Mouse (Mus musculus) forebrain, embryonic 11.5 days (tissue): ENCODE results near the gene Kcne1. TPM values are rescaled to one million over a fixed set of nuclear protein-coding genes. Genes with fewer than 3 reads are reported as not detected.

Experiments
- ATAC-seq: fragments of 200-750 bp; cut with Nextera tagmentation; replicated peaks from 2 replicates; pipeline ENCODE4 v1.8.0; 2017; ENCODE audit warnings: moderate TSS enrichment; ENCODE audit not compliant: low FRiP score
- DNase-seq: peaks from one replicate; pipeline ENCODE4 v3.0.0-alpha.2; 2017; ENCODE audit warnings: low spot score
- H3K27ac ChIP-seq: fragments of 300-500 bp; sonication (generic); 2 replicates; pipeline ENCODE4 v1.5.1; 2014; ENCODE audit warnings: low read depth, low read length
- H3K27me3 ChIP-seq: fragments of 300-500 bp; sonication (generic); 2 replicates; pipeline ENCODE4 v1.6.1; 2014; ENCODE audit warnings: mild to moderate bottlenecking, low read length, mixed read lengths; ENCODE audit not compliant: control insufficient read depth, insufficient read depth
- H3K36me3 ChIP-seq: fragments of 300-500 bp; sonication (generic); 2 replicates; pipeline ENCODE4 v1.6.1; 2014; ENCODE audit warnings: mild to moderate bottlenecking, low read length, moderate library complexity, mixed read lengths; ENCODE audit not compliant: control insufficient read depth, insufficient read depth
- H3K4me1 ChIP-seq: fragments of 300-500 bp; sonication (generic); replicated peaks from 2 replicates; pipeline ENCODE4 v1.6.1; 2014; ENCODE audit warnings: low read length, mixed read lengths; ENCODE audit not compliant: control insufficient read depth, insufficient read depth
- H3K4me2 ChIP-seq: fragments of 300-500 bp; sonication (generic); 2 replicates; pipeline ENCODE4 v1.6.1; 2014; ENCODE audit warnings: low read depth, mild to moderate bottlenecking, low read length, moderate library complexity, mixed read lengths; ENCODE audit not compliant: severe bottlenecking
- H3K4me3 ChIP-seq: fragments of 300-500 bp; sonication (generic); 2 replicates; pipeline ENCODE4 v1.5.1; 2014; ENCODE audit warnings: low read depth, low read length
- H3K9ac ChIP-seq: fragments of 300-500 bp; sonication (generic); 2 replicates; pipeline ENCODE4 v1.6.1; 2014; ENCODE audit warnings: low read length
- H3K9me3 ChIP-seq: fragments of 300-500 bp; sonication (generic); 2 replicates; pipeline ENCODE4 v1.6.1; 2016; ENCODE audit warnings: low read length, mixed read lengths; ENCODE audit not compliant: control insufficient read depth
- WGBS: fragments of 180-500 bp; shearing (Covaris S2); extraction: QIAGEN DNeasy Blood & Tissue Kit; methylation state at CpG from one replicate; pipeline ENCODE4 v1.1.7; 2014; 5-methylcytosine and 5-hydroxymethylcytosine counted together
- polyA plus RNA-seq: library from polyadenylated mRNA; unstranded; fragments of >200 nt; fragmentation: Nextera tagmentation; extraction: Ambion mirVana; gene quantifications from 2 replicates; pipeline ENCODE4 v1.2.1, GENCODE M21; 2014

The Kcne1 gene
- polyA plus RNA-seq, 1 experiment from 2014 or later = 0.29 TPM

DNA sequence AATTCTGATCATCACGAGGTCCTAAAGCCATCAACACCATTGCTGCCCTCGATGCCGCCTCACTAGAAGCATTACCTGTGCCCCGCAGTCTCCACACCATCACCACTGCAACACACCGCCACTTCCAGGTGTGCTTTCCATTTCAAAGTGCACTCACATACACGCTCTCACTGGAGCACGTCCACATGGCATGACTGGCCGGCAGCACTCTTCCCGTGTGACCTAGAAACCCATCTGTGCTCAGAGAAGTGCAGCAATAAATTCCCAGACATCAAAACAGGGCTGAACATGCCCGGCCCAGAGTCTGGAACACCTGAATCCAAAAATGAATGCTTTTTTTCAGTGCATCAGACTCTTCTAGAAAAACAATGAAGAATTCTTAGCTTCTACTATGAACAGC lies 31.4 kb downstream of the Kcne1 start:
- no peak for ATAC-seq

DNA sequence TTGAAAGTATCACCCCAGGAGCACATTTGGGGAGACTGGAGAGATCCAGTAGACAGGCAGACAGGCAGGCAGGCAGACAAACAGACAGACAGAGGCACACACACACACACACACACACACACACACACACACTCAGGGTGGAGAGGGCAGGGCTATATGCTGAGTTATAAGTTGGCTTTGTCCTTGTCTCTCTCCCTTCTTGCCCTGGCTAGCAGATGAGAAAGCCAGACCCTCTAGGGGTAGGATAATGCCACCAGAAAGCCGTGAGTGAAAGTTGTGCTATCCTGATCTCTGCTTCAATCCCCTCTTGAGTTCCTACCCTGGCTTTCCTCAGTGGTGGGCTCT lies 34.2 kb downstream of the Kcne1 start:
- Histone ChIP-seq H3K4me2 (no peak overlapping the region), H3K27me3 (no peaks in the 10 kb centered on the region; the same call in none of the 2 replicates), H3K36me3 (no peaks in the 10 kb centered on the region), H3K4me3 (no peak overlapping the region), H3K4me1 (peaks cover 8% of the 10 kb centered on the region; the same call in 1 of the 2 replicates), H3K9ac (no peak overlapping the region), H3K9me3 (no peaks in the 10 kb centered on the region), H3K27ac (no peak overlapping the region)
- DNase-seq (no peak), ATAC-seq (no peak)
- 39% methylated on average over 1 of the region's 1 CpGs for WGBS

More for the DNA sequence above, 31.4 kb downstream of the Kcne1 start:
- WGBS = 93% methylated on average over 10 of the region's 10 CpGs
- H3K27me3 ChIP-seq = no peaks in the 10 kb centered on the region; the same call in none of the 2 replicates
- no peaks in the 10 kb centered on the region for H3K9me3 ChIP-seq
- no peak overlapping the region for H3K27ac ChIP-seq
- peaks cover 8% of the 10 kb centered on the region; the same call in 1 of the 2 replicates for H3K4me1 ChIP-seq
- no peak overlapping the region for H3K4me2 ChIP-seq
- no peak for DNase-seq
- H3K9ac ChIP-seq = no peak overlapping the region
- no peak overlapping the region for H3K4me3 ChIP-seq
- H3K36me3 ChIP-seq = no peaks in the 10 kb centered on the region

DNA sequence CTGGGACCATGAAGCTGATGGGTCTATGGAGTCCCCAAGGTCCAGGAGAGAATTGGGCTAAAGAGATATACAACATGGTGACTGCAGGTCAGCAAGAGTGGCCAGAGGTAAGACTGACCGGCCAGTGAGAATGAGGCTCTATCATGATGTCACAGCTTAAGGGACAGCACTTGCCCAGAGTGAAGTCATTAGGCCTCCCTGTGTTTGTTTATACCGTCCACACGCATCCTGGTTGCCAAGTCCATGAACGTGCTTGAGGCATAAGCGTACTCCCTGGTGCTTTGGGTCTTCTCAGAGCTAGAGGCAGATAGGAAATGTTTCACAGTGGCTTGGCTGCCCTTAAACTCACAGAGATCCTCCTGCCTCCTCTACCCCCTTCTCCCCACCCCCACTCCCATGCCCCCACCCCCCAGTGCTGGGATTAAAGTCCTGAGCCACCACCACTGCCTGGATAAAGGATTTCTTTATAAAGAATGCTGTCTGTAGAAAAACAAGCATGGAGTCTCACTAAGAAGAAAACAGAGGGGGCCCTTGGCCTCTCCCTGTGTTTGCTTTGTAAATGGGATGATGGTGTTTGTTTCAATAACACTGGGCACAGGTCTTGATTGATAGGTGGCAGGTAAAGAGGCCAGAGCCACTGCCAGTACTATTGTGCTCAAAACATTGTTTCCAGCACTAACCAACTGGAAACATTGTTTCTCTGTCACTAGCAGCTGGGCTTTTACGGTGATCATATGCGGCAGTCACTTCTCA lies 34.8 kb downstream of the Kcne1 start:
- DNase-seq = no peak
- Histone ChIP-seq H3K9me3 (no peaks in the 10 kb centered on the region), H3K9ac (no peak overlapping the region), H3K4me3 (no peak overlapping the region), H3K27me3 (no peaks in the 10 kb centered on the region; the same call in none of the 2 replicates), H3K4me2 (no peak overlapping the region), H3K27ac (no peak overlapping the region), H3K4me1 (peaks cover 8% of the 10 kb centered on the region; the same call in 1 of the 2 replicates), H3K36me3 (no peaks in the 10 kb centered on the region)
- WGBS = 28% methylated on average over 7 of the region's 7 CpGs
- no peak for ATAC-seq

DNA sequence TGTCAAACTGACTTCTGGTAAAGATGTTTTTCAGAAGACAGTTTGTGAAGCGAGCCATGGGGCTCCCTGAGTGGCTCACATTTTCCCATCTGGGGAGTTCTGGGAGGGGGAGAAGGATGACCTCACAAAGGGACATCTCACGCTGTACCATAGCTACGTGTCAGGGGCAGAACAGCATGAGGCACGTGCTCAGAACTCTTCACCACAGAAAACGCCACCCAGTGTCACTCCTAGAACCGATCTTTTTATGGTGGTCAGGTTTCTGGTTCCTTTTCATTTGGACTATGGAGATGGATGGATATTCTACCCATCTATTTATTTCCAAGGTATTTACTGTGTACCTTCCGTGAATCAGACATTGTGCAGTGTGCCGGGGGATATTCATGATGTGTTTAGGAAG lies 37.9 kb downstream of the Kcne1 start, which contains the start of gene Fam243:
Gene Fam243 (minus strand): TSS at position 101 of the 400 bp plus-strand sequence.
- Histone ChIP-seq H3K36me3 (no peaks in the 10 kb centered on the region), H3K9me3 (no peaks in the 10 kb centered on the region), H3K4me1 (peaks cover 8% of the 10 kb centered on the region; the same call in 1 of the 2 replicates), H3K27ac (no peak within 1 kb of the TSS), H3K4me3 (no peak within 1 kb of the TSS), H3K27me3 (no peaks in the 10 kb centered on the region; the same call in none of the 2 replicates), H3K4me2 (no peak within 1 kb of the TSS), H3K9ac (no peak within 1 kb of the TSS)
- DNase-seq (no peak), ATAC-seq (no peak)
- WGBS = 93% methylated on average over 8 of the region's 8 CpGs

DNA sequence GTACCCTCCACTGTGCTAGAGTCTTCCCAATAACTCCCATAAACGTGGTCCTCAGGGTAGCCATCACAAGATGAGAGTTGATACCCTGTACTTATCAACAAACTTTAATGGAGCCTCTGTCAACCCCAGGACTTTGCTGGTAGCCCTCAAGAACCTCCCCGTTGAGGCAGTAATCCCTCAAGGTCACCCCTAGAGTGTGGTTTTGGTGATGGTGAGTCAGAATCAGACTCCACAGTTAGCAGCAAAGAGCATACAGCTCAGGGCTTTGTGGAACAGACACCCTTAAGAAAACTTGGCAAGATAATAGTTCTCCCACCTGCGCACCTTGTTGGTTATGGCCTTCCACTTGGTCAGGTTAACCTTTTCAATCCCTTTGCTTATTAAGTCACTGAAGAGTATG lies 38.9 kb downstream of the Kcne1 start:
- H3K9me3 ChIP-seq = no peaks in the 10 kb centered on the region
- no peaks in the 10 kb centered on the region for H3K36me3 ChIP-seq
- no peaks in the 10 kb centered on the region for H3K27me3 ChIP-seq
- DNase-seq (no peak), ATAC-seq (no peak)
- peaks cover 8% of the 10 kb centered on the region; the same call in 1 of the 2 replicates for H3K4me1 ChIP-seq
- no peak overlapping the region for H3K27ac ChIP-seq
- no peak overlapping the region for H3K9ac ChIP-seq
- 84% methylated on average over 3 of the region's 3 CpGs for WGBS
- no peak overlapping the region for H3K4me2 ChIP-seq
- no peak overlapping the region for H3K4me3 ChIP-seq

- ATAC-seq (no peak), DNase-seq (peak; percentile 70)
- H3K9ac ChIP-seq = no peak overlapping the region
- no peak overlapping the region for H3K4me2 ChIP-seq
- no peaks in the 10 kb centered on the region for H3K9me3 ChIP-seq
- H3K27ac ChIP-seq = no peak overlapping the region
- no peak overlapping the region for H3K4me3 ChIP-seq
- no peaks in the 10 kb centered on the region for H3K36me3 ChIP-seq
- peaks cover 4% of the 10 kb centered on the region; the same call in 1 of the 2 replicates for H3K4me1 ChIP-seq
- 67% methylated on average over 20 of the region's 20 CpGs for WGBS
- no peaks in the 10 kb centered on the region for H3K27me3 ChIP-seq
These were observed 39.7 kb downstream of the Kcne1 start for GRCm38 (mm10) chr16:92319353-92320109.

DNA sequence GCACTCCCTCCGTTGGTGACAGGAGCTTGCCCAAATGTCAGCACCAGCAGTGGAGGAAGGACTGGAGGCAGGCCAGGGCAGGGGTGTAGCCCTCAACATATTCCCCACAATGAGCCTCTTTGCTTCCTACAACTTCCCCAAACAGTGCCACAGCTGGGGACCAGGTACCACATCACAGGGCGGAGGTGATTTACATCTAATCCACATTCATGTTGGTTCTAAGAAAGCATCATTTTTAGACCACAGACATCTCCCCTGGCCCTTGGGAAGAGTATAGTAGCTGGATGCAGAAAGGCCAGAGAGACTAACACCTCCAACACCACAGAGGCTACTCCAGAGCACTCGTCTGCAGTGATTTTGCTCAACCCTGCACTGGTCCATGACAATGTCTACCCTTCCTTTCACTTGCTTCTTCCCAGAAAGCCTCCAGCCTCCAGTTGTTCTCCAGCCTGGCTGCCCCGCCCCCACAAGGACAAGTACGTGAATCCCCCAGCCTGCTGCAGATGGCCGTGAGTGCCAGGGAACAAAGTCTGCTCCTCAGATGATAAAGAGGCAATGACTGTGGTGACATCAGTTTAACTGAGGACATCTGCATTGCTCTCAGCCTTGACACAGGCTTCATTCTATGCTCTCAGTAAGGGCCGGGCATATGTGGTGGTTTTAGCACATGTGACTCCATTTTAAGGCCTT lies 43.1 kb downstream of the Kcne1 start:
- ATAC-seq (no peak), DNase-seq (no peak)
- no peak overlapping the region for H3K27ac ChIP-seq
- 0 out of 2 replicates have a peak, but pooled peaks cover 2% of the 10 kb centered on the region for H3K4me1 ChIP-seq
- H3K4me3 ChIP-seq = no peak overlapping the region
- H3K9ac ChIP-seq = no peak overlapping the region
- H3K27me3 ChIP-seq = no peaks in the 10 kb centered on the region
- 84% methylated on average over 7 of the region's 7 CpGs for WGBS
- H3K36me3 ChIP-seq = no peaks in the 10 kb centered on the region
- no peak overlapping the region for H3K4me2 ChIP-seq
- no peaks in the 10 kb centered on the region for H3K9me3 ChIP-seq

DNA sequence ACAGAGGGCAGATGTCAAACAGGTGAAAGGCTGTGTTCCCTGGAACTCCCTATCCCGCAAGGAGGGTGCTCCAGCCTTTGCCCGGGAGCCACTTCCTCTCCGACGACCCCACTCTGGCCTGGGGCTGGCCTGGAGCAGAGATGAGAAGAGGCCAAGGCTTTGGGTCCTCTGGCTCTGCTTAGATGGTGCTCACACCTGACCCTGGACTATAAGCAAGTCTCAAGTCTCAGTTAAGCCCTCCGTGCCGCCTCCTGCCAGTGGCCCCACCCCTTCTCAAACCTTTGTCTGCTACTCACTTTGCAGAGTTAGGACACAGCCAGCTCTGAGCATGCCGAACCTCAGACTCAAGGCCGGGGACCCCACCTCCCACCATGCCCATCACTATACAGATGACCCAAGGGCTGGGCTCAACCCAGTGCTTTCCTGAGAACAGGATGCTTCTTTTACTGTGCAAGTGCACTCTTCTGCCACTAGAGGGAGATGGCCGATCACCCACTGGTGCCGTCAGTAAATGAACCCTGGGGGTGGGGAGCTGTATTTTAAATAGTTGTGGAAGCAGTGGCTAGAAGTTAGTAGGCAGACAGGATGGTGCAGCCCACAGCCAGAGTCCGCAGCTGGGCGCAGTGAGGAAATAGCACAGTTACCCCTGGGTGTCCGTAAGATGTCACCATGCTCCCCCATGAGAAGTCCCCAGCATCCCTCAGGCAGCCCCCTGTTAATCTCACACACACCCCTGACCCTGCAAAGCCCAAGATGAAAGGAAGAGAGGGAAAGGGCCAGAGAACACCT lies 45.1 kb downstream of the Kcne1 start:
- Histone ChIP-seq H3K9me3 (no peaks in the 10 kb centered on the region), H3K36me3 (no peaks in the 10 kb centered on the region), H3K9ac (no peak overlapping the region), H3K27me3 (no peaks in the 10 kb centered on the region), H3K4me2 (no peak overlapping the region), H3K27ac (no peak overlapping the region), H3K4me1 (0 out of 2 replicates have a peak, but pooled peaks cover 2% of the 10 kb centered on the region), H3K4me3 (no peak overlapping the region)
- ATAC-seq (peak; percentile 85), DNase-seq (peak; percentile 66)
- WGBS = 52% methylated on average over 13 of the region's 13 CpGs
